Mouse (Mus musculus): ENCODE results near the gene Ccl7. TPM values are rescaled to one million over a fixed set of nuclear protein-coding genes. Genes with fewer than 3 reads are reported as not detected.

Ccl7 gene
- total and polyA plus RNA-seq, 2 experiments from 2014 or later: 3.0 TPM; not detected in 1

- H3K4me2 ChIP-seq (ENCODE audit: low read depth): no peak overlapping the region
- no peak overlapping the region for H3K4me3 ChIP-seq (ENCODE audit: low read depth, low read length)
- DNase-seq: no peak
- no peaks in the 10 kb centered on the region for H3K36me3 ChIP-seq (ENCODE audit: insufficient read depth)
- H3K27me3 ChIP-seq (ENCODE audit: insufficient read depth, low read length): no peaks in the 10 kb centered on the region
- H3K9me3 ChIP-seq (ENCODE audit: low read length): no peaks in the 10 kb centered on the region
- no peak overlapping the region for H3K27ac ChIP-seq (ENCODE audit: low read depth, low read length)
- WGBS: 41% methylated on average over 12 of the region's 12 CpGs
- H3K4me1 ChIP-seq (ENCODE audit: insufficient read depth): no peaks in the 10 kb centered on the region
- H3K9ac ChIP-seq: no peak overlapping the region
- no peak for ATAC-seq
- no peak for TF ChIP-seq CTCF (IDR thresholded peaks at IDR 0.05; ENCODE audit: low read depth)
Measured at GRCm38 (mm10) chr11:82006796-82007423, 38.6 kb upstream of the Ccl7 start.

- ATAC-seq: no peak
- Histone ChIP-seq H3K27me3 (ENCODE audit: insufficient read depth, low read length) (no peaks in the 10 kb centered on the region), H3K4me1 (ENCODE audit: insufficient read depth) (no peaks in the 10 kb centered on the region), H3K4me3 (ENCODE audit: low read depth, low read length) (no peak overlapping the region), H3K36me3 (ENCODE audit: insufficient read depth) (no peaks in the 10 kb centered on the region), H3K9me3 (ENCODE audit: low read length) (no peaks in the 10 kb centered on the region), H3K9ac (no peak overlapping the region), H3K4me2 (ENCODE audit: low read depth) (no peak overlapping the region), H3K27ac (ENCODE audit: low read depth, low read length) (no peak overlapping the region)
- DNase-seq: no peak
- 93% methylated on average over 3 of the region's 3 CpGs for WGBS
- TF ChIP-seq CTCF (IDR thresholded peaks at IDR 0.05; ENCODE audit: low read depth): no peak
Measured at GRCm38 (mm10) chr11:82010115-82010514, 35.4 kb upstream of the Ccl7 start.

- no peaks in the 10 kb centered on the region for H3K36me3 ChIP-seq (ENCODE audit: insufficient read depth)
- H3K9me3 ChIP-seq (ENCODE audit: low read length): no peaks in the 10 kb centered on the region
- no peaks in the 10 kb centered on the region for H3K4me1 ChIP-seq (ENCODE audit: insufficient read depth)
- WGBS: 75% methylated on average over 8 of the region's 8 CpGs
- no peak for TF ChIP-seq CTCF (IDR thresholded peaks at IDR 0.05; ENCODE audit: low read depth)
- no peaks in the 10 kb centered on the region for H3K27me3 ChIP-seq (ENCODE audit: insufficient read depth, low read length)
- H3K27ac ChIP-seq (ENCODE audit: low read depth, low read length): no peak overlapping the region
- no peak overlapping the region for H3K4me3 ChIP-seq (ENCODE audit: low read depth, low read length)
- DNase-seq: no peak
- H3K4me2 ChIP-seq (ENCODE audit: low read depth): no peak overlapping the region
- no peak overlapping the region for H3K9ac ChIP-seq
- ATAC-seq: no peak
Measured at GRCm38 (mm10) chr11:82011411-82012193, 33.9 kb upstream of the Ccl7 start.

- WGBS: 58% methylated on average over 1 of the region's 1 CpGs
- TF ChIP-seq CTCF (IDR thresholded peaks at IDR 0.05; ENCODE audit: low read depth): no peak
- H3K9ac ChIP-seq: no peak overlapping the region
- H3K4me2 ChIP-seq (ENCODE audit: low read depth): no peak overlapping the region
- ATAC-seq (no peak), DNase-seq (no peak)
- no peaks in the 10 kb centered on the region for H3K9me3 ChIP-seq (ENCODE audit: low read length)
- H3K36me3 ChIP-seq (ENCODE audit: insufficient read depth): no peaks in the 10 kb centered on the region
- H3K27ac ChIP-seq (ENCODE audit: low read depth, low read length): no peak overlapping the region
- H3K27me3 ChIP-seq (ENCODE audit: insufficient read depth, low read length): no peaks in the 10 kb centered on the region
- H3K4me3 ChIP-seq (ENCODE audit: low read depth, low read length): no peak overlapping the region
- no peaks in the 10 kb centered on the region for H3K4me1 ChIP-seq (ENCODE audit: insufficient read depth)
Measured at GRCm38 (mm10) chr11:82013756-82014155, 31.8 kb upstream of the Ccl7 start.

GRCm38 (mm10) chr11:82015066-82015465 lies 30.4 kb upstream of the Ccl7 start:
- Histone ChIP-seq H3K27me3 (ENCODE audit: insufficient read depth, low read length) (no peaks in the 10 kb centered on the region), H3K27ac (ENCODE audit: low read depth, low read length) (no peak overlapping the region), H3K9ac (no peak overlapping the region), H3K4me2 (ENCODE audit: low read depth) (no peak overlapping the region), H3K4me3 (ENCODE audit: low read depth, low read length) (no peak overlapping the region), H3K9me3 (ENCODE audit: low read length) (no peaks in the 10 kb centered on the region), H3K4me1 (ENCODE audit: insufficient read depth) (no peaks in the 10 kb centered on the region), H3K36me3 (ENCODE audit: insufficient read depth) (no peaks in the 10 kb centered on the region)
- no peak for TF ChIP-seq CTCF (IDR thresholded peaks at IDR 0.05; ENCODE audit: low read depth)
- DNase-seq (no peak), ATAC-seq (no peak)
- WGBS: 77% methylated on average over 2 of the region's 2 CpGs

DNA sequence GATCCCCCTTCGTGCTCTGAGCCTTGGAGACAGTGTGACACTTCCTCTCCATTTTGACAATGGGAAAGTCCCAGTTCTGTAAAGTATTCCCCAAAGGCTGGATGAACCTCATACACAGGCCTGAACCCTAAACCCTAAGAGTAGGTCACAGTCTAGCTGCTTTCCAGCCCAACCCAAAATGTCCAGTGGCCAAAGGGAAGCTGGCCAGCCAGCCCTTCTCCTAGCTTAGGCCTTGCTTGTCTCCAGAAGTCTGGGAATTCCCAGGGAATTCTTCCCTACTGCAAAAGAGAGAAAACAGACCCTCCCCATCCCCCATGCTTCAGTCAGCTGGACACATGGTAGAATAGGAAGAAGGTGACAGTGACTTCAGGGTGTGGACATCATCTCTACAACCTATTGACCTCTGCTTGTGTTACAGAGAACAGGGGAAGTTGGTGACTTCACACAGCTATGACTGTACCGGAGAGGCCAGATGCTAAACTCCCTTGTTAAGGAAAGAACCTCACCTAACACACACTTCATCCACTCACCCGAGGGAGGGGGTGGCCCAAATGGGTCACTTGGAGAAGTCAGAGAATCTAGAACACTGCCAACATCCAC lies 29.2 kb upstream of the Ccl7 start:
- WGBS: 77% methylated on average over 3 of the region's 3 CpGs
- Histone ChIP-seq H3K9ac (no peak overlapping the region), H3K4me1 (ENCODE audit: insufficient read depth) (no peaks in the 10 kb centered on the region), H3K4me2 (ENCODE audit: low read depth) (no peak overlapping the region), H3K27ac (ENCODE audit: low read depth, low read length) (no peak overlapping the region), H3K36me3 (ENCODE audit: insufficient read depth) (no peaks in the 10 kb centered on the region), H3K4me3 (ENCODE audit: low read depth, low read length) (no peak overlapping the region), H3K9me3 (ENCODE audit: low read length) (no peaks in the 10 kb centered on the region), H3K27me3 (ENCODE audit: insufficient read depth, low read length) (no peaks in the 10 kb centered on the region)
- no peak for DNase-seq
- ATAC-seq: no peak
- no peak for TF ChIP-seq CTCF (IDR thresholded peaks at IDR 0.05; ENCODE audit: low read depth)

DNA sequence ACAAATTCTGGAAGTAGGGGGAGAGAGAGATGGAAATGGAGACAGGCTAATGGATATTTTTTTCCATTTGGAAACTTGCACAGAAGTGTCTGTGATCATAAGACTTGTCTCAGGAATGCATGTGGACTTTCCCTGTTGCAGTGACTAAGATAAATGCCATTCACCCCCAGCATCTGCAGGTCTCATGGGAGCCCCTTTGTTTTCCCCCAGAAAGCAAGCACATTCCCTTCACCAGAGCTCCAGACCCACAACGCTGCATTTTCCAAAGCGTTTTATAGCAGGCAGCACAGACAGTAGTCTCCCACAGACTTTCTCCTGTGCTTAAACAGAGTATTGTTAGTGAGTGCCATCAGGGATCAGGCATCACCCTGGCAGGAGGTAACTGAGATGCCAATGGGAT lies 26.1 kb upstream of the Ccl7 start:
- H3K4me1 ChIP-seq (ENCODE audit: insufficient read depth): no peaks in the 10 kb centered on the region
- no peaks in the 10 kb centered on the region for H3K9me3 ChIP-seq (ENCODE audit: low read length)
- no peaks in the 10 kb centered on the region for H3K27me3 ChIP-seq (ENCODE audit: insufficient read depth, low read length)
- DNase-seq: no peak
- ATAC-seq: no peak
- TF ChIP-seq CTCF (IDR thresholded peaks at IDR 0.05; ENCODE audit: low read depth): no peak
- no peak overlapping the region for H3K9ac ChIP-seq
- H3K27ac ChIP-seq (ENCODE audit: low read depth, low read length): no peak overlapping the region
- no peak overlapping the region for H3K4me2 ChIP-seq (ENCODE audit: low read depth)
- no peak overlapping the region for H3K4me3 ChIP-seq (ENCODE audit: low read depth, low read length)
- no peaks in the 10 kb centered on the region for H3K36me3 ChIP-seq (ENCODE audit: insufficient read depth)
- WGBS: 65% methylated on average over 2 of the region's 2 CpGs
